Mouse (Mus musculus) midbrain, embryonic 11.5 days (tissue): ENCODE measurements at regions not wholly inside any gene's neighbourhood (a gene's known extent, or its start where the extent isn't known, plus 50 kb on each side); places are given as distances from the start of the nearest gene placed in this dataset.

ENCODE experiments used
- ATAC-seq: fragments of 200-750 bp; cut with Nextera tagmentation; 2 replicates; pipeline ENCODE4 v1.8.0; 2017; ENCODE audit warnings: moderate TSS enrichment, moderate library complexity; ENCODE audit not compliant: low FRiP score
- DNase-seq: peaks from one replicate; pipeline ENCODE4 v3.0.0; 2015; ENCODE audit warnings: low spot score; ENCODE audit errors: missing footprints
- H3K27ac ChIP-seq: fragments of 300-500 bp; sonication (generic); 2 replicates; pipeline ENCODE4 v1.5.1; 2014; ENCODE audit warnings: low read depth, low read length
- H3K27me3 ChIP-seq: fragments of 300-500 bp; sonication (generic); 2 replicates; pipeline ENCODE4 v1.6.1; 2014; ENCODE audit warnings: mild to moderate bottlenecking, low read length, moderate library complexity, mixed read lengths; ENCODE audit not compliant: control insufficient read depth, insufficient read depth
- H3K36me3 ChIP-seq: fragments of 300-500 bp; sonication (generic); 2 replicates; pipeline ENCODE4 v1.6.1; 2014; ENCODE audit warnings: mild to moderate bottlenecking, low read length, moderate library complexity, mixed read lengths; ENCODE audit not compliant: control insufficient read depth, insufficient read depth
- H3K4me1 ChIP-seq: fragments of 300-500 bp; sonication (generic); 2 replicates; pipeline ENCODE4 v1.6.1; 2014; ENCODE audit warnings: low read length; ENCODE audit not compliant: control insufficient read depth, insufficient read depth
- H3K4me2 ChIP-seq: fragments of 300-500 bp; sonication (generic); 2 replicates; pipeline ENCODE4 v1.6.1; 2014; ENCODE audit warnings: mild to moderate bottlenecking, moderate library complexity
- H3K4me3 ChIP-seq: fragments of 300-500 bp; sonication (generic); 2 replicates; pipeline ENCODE4 v1.5.1; 2014; ENCODE audit warnings: low read depth, low read length
- H3K9ac ChIP-seq: fragments of 300-500 bp; sonication (generic); 2 replicates; pipeline ENCODE4 v1.6.1; 2014; ENCODE audit warnings: low read length
- H3K9me3 ChIP-seq: fragments of 300-500 bp; sonication (generic); 2 replicates; pipeline ENCODE4 v1.6.1; 2016; ENCODE audit warnings: low read length; ENCODE audit not compliant: control insufficient read depth
- WGBS: fragments of 180-500 bp; shearing (Covaris S2); extraction: QIAGEN DNeasy Blood & Tissue Kit; methylation state at CpG from one replicate; pipeline ENCODE4 v1.1.7; 2014; 5-methylcytosine and 5-hydroxymethylcytosine counted together

- no peaks in the 10 kb centered on the region for H3K9me3 ChIP-seq
- 1% methylated on average over 18 of the region's 18 CpGs for WGBS
- ATAC-seq (no peak), DNase-seq (peak; percentile 93)
- H3K4me3 ChIP-seq = no peak overlapping the region
- H3K36me3 ChIP-seq = no peaks in the 10 kb centered on the region
- peaks cover 50% of the 10 kb centered on the region for H3K27me3 ChIP-seq
- H3K4me1 ChIP-seq = peaks cover 19% of the 10 kb centered on the region
- H3K27ac ChIP-seq = no peak overlapping the region
- H3K9ac ChIP-seq = no peak overlapping the region
- no peak overlapping the region; the same call in 1 of the 2 replicates for H3K4me2 ChIP-seq
Observed at GRCm38 (mm10) chr6:51174443-51175021, 257.9 kb upstream of the Nfe2l3 start.

GRCm38 (mm10) chr6:51175616-51176590 is 256.6 kb upstream of the Nfe2l3 start:
- DNase-seq (peak; percentile 92), ATAC-seq (no peak)
- Histone ChIP-seq H3K9me3 (no peaks in the 10 kb centered on the region), H3K4me1 (peaks cover 16% of the 10 kb centered on the region), H3K4me2 (no peak overlapping the region), H3K9ac (no peak overlapping the region), H3K27ac (no peak overlapping the region), H3K27me3 (peaks cover 57% of the 10 kb centered on the region), H3K36me3 (no peaks in the 10 kb centered on the region), H3K4me3 (no peak overlapping the region)
- WGBS = 5% methylated on average over 13 of the region's 13 CpGs

DNA sequence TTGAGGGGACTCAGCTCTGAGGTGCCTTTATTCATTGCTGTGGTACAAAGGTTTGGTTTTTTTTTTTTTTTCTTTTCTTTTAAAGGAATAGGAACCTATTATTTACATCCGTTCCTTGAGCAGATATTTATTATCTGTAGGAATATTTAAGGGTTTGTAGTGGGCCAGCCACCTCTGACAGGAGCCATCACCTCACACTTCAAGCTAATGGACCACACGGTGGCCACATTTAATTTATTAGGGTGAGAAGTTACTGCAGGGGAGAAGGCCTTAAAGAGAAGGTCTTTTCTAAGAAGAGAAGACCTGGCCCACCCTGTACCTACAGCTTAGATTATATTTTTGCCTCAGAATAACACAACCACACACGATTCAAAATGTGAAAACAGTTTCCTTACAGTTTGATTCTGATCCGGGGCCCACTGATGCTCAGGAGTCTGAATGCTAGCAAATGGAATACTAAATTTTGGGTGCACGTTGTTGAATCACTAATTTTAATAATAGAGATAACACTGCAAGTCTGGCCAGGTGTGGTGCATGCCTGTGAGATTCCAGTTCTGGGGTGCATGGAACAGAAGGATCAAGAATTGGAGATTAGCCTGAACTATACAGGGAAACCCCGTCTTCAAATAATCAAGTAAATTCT is 255.6 kb upstream of the Nfe2l3 start:
- no peak for ATAC-seq
- Histone ChIP-seq H3K27me3 (peaks cover 67% of the 10 kb centered on the region), H3K9ac (no peak overlapping the region)

DNA sequence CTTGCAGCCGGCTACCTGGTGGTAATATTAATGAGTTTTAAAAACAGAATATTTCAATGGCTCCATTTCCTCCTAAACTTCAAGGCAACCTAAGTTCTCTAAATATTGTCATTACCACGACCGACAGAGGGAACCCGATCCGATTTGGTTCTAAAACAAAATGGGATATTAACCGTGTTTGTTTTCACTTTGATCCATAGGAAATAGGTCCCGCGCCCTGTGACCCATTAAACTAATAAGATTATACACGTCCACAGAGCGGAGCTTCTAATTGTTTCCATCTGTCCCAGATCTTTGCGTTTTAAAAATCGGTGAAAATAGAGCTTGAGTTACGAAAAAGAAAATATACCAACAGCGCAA is 254.8 kb upstream of the Nfe2l3 start:
- WGBS = 2% methylated on average over 14 of the region's 14 CpGs
- Histone ChIP-seq H3K4me1 (peaks cover 12% of the 10 kb centered on the region), H3K4me2 (peak overlapping the region; percentile 28; the same call in 1 of the 2 replicates), H3K36me3 (no peaks in the 10 kb centered on the region), H3K9me3 (no peaks in the 10 kb centered on the region), H3K9ac (no peak overlapping the region), H3K27ac (no peak overlapping the region), H3K4me3 (peak overlapping the region; percentile 2; the same call in 1 of the 2 replicates), H3K27me3 (peaks cover 70% of the 10 kb centered on the region)
- ATAC-seq = no peak
- peak; percentile 93 for DNase-seq

More for the DNA sequence above, 255.6 kb upstream of the Nfe2l3 start:
- H3K4me2 ChIP-seq = no peak overlapping the region
- H3K27ac ChIP-seq = no peak overlapping the region
- H3K4me1 ChIP-seq = peaks cover 16% of the 10 kb centered on the region
- no peaks in the 10 kb centered on the region for H3K9me3 ChIP-seq
- peak; percentile 89 for DNase-seq
- no peaks in the 10 kb centered on the region for H3K36me3 ChIP-seq
- H3K4me3 ChIP-seq = no peak overlapping the region
- WGBS = 8% methylated on average over 6 of the region's 6 CpGs

DNA sequence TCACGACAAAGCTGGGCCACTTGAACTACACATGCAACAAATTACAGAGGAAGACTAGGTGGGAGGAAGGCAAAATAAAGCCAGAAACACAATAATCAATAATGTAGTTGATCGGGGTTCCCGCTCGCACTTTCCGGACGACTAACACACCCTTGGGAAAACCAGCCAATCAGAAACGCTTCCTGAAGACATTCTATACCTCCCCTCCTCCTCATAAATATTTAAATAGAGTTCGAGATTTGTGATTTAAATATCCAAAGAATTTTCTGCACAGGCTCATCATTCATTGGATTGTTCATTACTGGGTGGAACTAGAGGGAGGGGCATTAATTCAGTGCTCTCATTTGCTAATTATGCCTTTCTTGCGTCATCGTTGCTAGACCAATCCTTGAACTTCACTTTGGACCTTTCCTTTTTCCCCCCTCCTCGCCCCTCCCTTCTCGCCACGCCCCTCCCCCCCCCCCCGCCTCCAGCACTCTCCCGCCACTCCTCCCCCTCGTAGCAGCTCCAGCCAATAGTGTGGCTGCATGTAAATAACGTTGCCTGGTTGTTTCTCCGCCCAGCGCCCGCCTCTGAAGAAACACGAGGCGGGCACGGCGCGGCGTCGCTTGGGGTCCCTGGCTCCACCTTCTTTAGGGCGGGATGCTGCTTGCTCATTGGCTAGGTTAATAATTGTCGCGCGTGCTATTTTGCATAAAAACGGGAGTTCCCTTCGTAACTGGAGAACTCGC is 254.2 kb upstream of the Nfe2l3 start:
- DNase-seq (peak; percentile 98), ATAC-seq (peak; percentile 99)
- WGBS = 0% methylated on average over 31 of the region's 34 CpGs
- Histone ChIP-seq H3K4me3 (peak overlapping the region; percentile 2; the same call in 1 of the 2 replicates), H3K27me3 (peaks cover 72% of the 10 kb centered on the region), H3K9me3 (no peaks in the 10 kb centered on the region), H3K36me3 (no peaks in the 10 kb centered on the region), H3K4me2 (peak overlapping the region; percentile 28; the same call in 1 of the 2 replicates), H3K9ac (no peak overlapping the region), H3K4me1 (peaks cover 12% of the 10 kb centered on the region), H3K27ac (no peak overlapping the region)

DNA sequence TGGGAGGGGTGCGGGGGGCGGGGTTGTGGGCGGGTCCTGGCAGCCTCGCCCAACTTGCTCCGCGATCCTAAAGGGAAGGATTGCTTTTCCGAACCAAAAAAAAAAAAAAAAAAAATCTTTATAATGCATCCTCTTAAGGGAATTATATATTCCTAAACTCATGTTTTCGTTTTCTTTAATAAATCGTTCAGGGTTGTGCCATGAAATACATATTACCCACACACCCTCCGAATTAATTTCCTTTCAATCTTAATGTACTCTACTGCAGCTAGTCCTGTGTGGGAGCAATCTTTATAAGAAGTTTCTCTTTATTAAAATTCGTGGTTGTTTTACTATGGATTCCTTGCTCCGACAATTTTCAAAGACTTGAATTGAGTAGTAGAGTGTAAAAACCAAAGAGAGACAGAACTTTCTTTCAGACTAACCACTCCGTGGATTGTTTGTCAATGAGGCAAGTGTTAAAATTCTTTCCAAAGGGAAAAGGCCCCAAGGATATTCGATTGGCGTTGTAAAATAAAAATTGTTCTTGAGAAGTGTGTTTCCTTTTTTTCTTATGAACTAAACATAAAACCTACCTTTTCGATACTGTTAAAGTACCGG is 253.6 kb upstream of the Nfe2l3 start:
- Histone ChIP-seq H3K4me3 (no peak overlapping the region), H3K27ac (no peak overlapping the region), H3K9ac (no peak overlapping the region), H3K36me3 (no peaks in the 10 kb centered on the region), H3K9me3 (no peaks in the 10 kb centered on the region), H3K4me2 (no peak overlapping the region), H3K27me3 (peaks cover 73% of the 10 kb centered on the region), H3K4me1 (peaks cover 5% of the 10 kb centered on the region; the same call in 1 of the 2 replicates)
- peak; percentile 17 for ATAC-seq
- 2% methylated on average over 17 of the region's 17 CpGs for WGBS
- peak; percentile 92 for DNase-seq

DNA sequence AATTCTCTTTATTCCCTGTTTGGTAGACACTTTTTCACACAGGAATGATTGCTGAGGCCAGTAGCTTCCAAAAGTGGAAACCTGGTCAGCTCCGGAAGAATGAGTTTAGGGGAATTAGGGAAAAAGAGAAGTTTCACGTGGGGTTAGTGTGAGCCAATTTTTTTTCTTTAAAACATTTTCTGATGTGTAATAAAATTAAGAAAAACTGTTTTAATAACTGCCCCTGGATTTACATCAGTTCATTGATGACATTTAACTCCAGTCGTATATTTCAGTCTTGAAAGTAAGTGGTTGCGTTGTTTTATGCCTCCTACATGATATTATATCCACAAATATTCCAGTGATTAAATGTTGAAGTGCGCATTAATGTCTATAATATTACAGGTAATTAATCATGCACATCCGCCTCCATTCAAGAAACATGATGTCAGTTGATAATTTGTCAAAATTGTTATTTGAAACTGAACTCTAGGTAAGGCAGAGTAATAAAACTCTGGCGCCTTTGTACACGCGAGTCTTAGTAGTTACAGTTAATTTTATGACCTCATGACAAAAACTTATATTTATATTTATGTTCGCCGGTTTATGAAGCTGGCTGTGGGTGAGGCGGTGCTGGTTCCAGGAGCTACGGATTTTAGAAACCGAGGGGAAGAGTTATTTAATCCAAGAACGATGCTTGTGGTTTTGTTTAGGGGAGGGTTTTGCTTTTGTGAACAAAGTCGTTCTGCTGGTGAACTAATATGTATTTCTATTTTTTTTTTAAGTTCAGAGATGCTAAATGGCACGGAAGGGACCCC is 252.5 kb upstream of the Nfe2l3 start:
- H3K4me2 ChIP-seq = no peak overlapping the region
- no peaks in the 10 kb centered on the region for H3K4me1 ChIP-seq
- H3K4me3 ChIP-seq = no peak overlapping the region
- 8% methylated on average over 17 of the region's 17 CpGs for WGBS
- no peak overlapping the region for H3K9ac ChIP-seq
- H3K27ac ChIP-seq = no peak overlapping the region
- no peak for ATAC-seq
- H3K27me3 ChIP-seq = peaks cover 73% of the 10 kb centered on the region
- peak; percentile 93 for DNase-seq
- no peaks in the 10 kb centered on the region for H3K36me3 ChIP-seq
- no peaks in the 10 kb centered on the region for H3K9me3 ChIP-seq
